Mouse (Mus musculus) midbrain, embryonic 11.5 days (tissue): ENCODE measurements at regions not wholly inside any gene's neighbourhood (a gene's known extent, or its start where the extent isn't known, plus 50 kb on each side); places are given as distances from the start of the nearest gene placed in this dataset.

ENCODE experiments used
- ATAC-seq: fragments of 200-750 bp; cut with Nextera tagmentation; 2 replicates; pipeline ENCODE4 v1.8.0; 2017; ENCODE audit warnings: moderate TSS enrichment, moderate library complexity; ENCODE audit not compliant: low FRiP score
- DNase-seq: peaks from one replicate; pipeline ENCODE4 v3.0.0; 2015; ENCODE audit warnings: low spot score; ENCODE audit errors: missing footprints
- H3K27ac ChIP-seq: fragments of 300-500 bp; sonication (generic); 2 replicates; pipeline ENCODE4 v1.5.1; 2014; ENCODE audit warnings: low read depth, low read length
- H3K27me3 ChIP-seq: fragments of 300-500 bp; sonication (generic); 2 replicates; pipeline ENCODE4 v1.6.1; 2014; ENCODE audit warnings: mild to moderate bottlenecking, low read length, moderate library complexity, mixed read lengths; ENCODE audit not compliant: control insufficient read depth, insufficient read depth
- H3K36me3 ChIP-seq: fragments of 300-500 bp; sonication (generic); 2 replicates; pipeline ENCODE4 v1.6.1; 2014; ENCODE audit warnings: mild to moderate bottlenecking, low read length, moderate library complexity, mixed read lengths; ENCODE audit not compliant: control insufficient read depth, insufficient read depth
- H3K4me1 ChIP-seq: fragments of 300-500 bp; sonication (generic); 2 replicates; pipeline ENCODE4 v1.6.1; 2014; ENCODE audit warnings: low read length; ENCODE audit not compliant: control insufficient read depth, insufficient read depth
- H3K4me2 ChIP-seq: fragments of 300-500 bp; sonication (generic); 2 replicates; pipeline ENCODE4 v1.6.1; 2014; ENCODE audit warnings: mild to moderate bottlenecking, moderate library complexity
- H3K4me3 ChIP-seq: fragments of 300-500 bp; sonication (generic); 2 replicates; pipeline ENCODE4 v1.5.1; 2014; ENCODE audit warnings: low read depth, low read length
- H3K9ac ChIP-seq: fragments of 300-500 bp; sonication (generic); 2 replicates; pipeline ENCODE4 v1.6.1; 2014; ENCODE audit warnings: low read length
- H3K9me3 ChIP-seq: fragments of 300-500 bp; sonication (generic); 2 replicates; pipeline ENCODE4 v1.6.1; 2016; ENCODE audit warnings: low read length; ENCODE audit not compliant: control insufficient read depth
- WGBS: fragments of 180-500 bp; shearing (Covaris S2); extraction: QIAGEN DNeasy Blood & Tissue Kit; methylation state at CpG from one replicate; pipeline ENCODE4 v1.1.7; 2014; 5-methylcytosine and 5-hydroxymethylcytosine counted together

DNA sequence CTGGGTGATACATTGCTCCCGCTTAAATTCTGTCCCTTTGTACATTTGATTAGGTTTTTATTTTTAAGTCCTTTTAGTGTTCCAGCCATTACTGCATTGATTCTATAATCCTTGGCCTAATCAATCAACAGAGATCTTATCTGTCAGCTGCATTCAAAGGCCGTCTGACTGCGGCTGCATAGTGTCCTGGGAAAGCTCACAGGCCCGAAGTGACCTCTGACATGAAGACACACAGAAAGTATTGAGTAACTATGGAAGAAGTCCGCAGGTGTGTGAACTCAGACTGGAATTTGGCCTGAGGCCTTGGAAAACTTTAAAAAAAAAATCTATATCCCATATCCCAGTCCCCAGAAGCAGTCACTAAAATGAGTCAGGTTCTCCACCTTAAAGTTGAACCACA, 67.4 kb upstream of the Ptpn13 start:
- Histone ChIP-seq H3K27me3 (no peaks in the 10 kb centered on the region), H3K4me2 (no peak overlapping the region), H3K9ac (no peak overlapping the region), H3K4me1 (peaks cover 8% of the 10 kb centered on the region), H3K27ac (no peak overlapping the region), H3K4me3 (no peak overlapping the region), H3K36me3 (no peaks in the 10 kb centered on the region), H3K9me3 (no peaks in the 10 kb centered on the region)
- ATAC-seq (no peak), DNase-seq (no peak)
- 70% methylated on average over 5 of the region's 5 CpGs for WGBS

DNA sequence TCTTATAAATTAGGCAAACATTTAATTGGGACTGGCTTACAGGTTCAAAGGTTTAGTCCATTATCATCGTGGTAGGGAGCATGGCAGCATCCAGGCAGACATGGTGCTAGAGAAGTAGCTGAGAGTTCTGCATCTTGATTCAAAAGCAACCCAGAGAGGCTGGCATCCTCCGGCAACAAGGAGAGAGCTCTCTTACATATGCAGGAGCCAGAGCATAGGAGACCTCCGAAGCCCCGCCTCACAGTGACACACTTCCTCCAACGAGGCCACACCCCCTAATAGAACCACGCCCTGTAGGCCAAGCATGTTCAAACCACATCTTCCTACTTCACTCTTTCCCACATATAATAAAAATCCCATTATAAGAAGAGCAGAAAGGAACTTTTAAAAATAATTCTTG, 68.5 kb upstream of the Ptpn13 start:
- Histone ChIP-seq H3K4me2 (peak overlapping the region; percentile 41), H3K27ac (no peak overlapping the region), H3K36me3 (no peaks in the 10 kb centered on the region), H3K4me1 (peaks cover 8% of the 10 kb centered on the region), H3K9ac (no peak overlapping the region), H3K4me3 (no peak overlapping the region), H3K27me3 (no peaks in the 10 kb centered on the region), H3K9me3 (0 out of 2 replicates have a peak, but pooled peaks cover 5% of the 10 kb centered on the region)
- peak; percentile 71 for ATAC-seq
- DNase-seq, result peak; percentile 86
- WGBS, result 55% methylated on average over 6 of the region's 6 CpGs

GRCm38 (mm10) chr5:103355372-103356300, 69.4 kb upstream of the Ptpn13 start:
- 0 out of 2 replicates have a peak overlapping the region, but pooled peaks have one; percentile 0 for H3K4me3 ChIP-seq
- 17% methylated on average over 21 of the region's 21 CpGs for WGBS
- ATAC-seq (peak; percentile 68), DNase-seq (peak; percentile 95)
- peak overlapping the region; percentile 41 for H3K4me2 ChIP-seq
- H3K4me1 ChIP-seq, result peaks cover 8% of the 10 kb centered on the region
- 0 out of 2 replicates have a peak, but pooled peaks cover 5% of the 10 kb centered on the region for H3K9me3 ChIP-seq
- H3K27me3 ChIP-seq, result no peaks in the 10 kb centered on the region
- H3K27ac ChIP-seq, result peak overlapping the region; percentile 22; the same call in 1 of the 2 replicates
- peak overlapping the region; percentile 24 for H3K9ac ChIP-seq
- H3K36me3 ChIP-seq, result no peaks in the 10 kb centered on the region

GRCm38 (mm10) chr5:103343869-103344268, 81.1 kb upstream of the Ptpn13 start:
- Histone ChIP-seq H3K4me3 (no peak overlapping the region), H3K27me3 (peaks cover 5% of the 10 kb centered on the region; the same call in 1 of the 2 replicates), H3K9ac (no peak overlapping the region), H3K9me3 (no peaks in the 10 kb centered on the region), H3K27ac (no peak overlapping the region), H3K4me2 (no peak overlapping the region), H3K36me3 (no peaks in the 10 kb centered on the region), H3K4me1 (no peaks in the 10 kb centered on the region)
- 24% methylated on average over 2 of the region's 2 CpGs for WGBS
- ATAC-seq (no peak), DNase-seq (peak; percentile 91)

DNA sequence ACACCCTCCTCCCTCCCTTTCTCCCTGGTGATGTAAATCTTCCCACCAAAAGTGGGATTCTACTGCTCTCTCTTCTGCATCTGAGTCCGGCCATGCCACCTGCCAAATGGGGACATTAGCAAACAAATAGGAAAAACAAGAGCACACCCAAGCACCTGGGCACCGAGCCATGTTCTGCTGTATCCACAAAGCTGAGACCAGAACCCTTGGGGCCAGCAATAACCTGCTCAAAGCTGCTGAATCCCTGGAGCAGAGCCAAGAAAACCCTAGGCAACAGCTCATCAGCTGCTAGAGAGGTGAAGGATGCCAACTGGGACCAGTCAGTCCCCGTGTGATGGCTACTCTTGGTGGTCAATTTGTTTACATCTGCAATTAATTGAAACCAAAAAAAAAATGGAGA, 83.5 kb upstream of the Ptpn13 start:
- Histone ChIP-seq H3K4me3 (no peak overlapping the region), H3K27ac (no peak overlapping the region), H3K9ac (no peak overlapping the region), H3K36me3 (no peaks in the 10 kb centered on the region), H3K27me3 (peaks cover 12% of the 10 kb centered on the region; the same call in 1 of the 2 replicates), H3K9me3 (no peaks in the 10 kb centered on the region), H3K4me2 (no peak overlapping the region), H3K4me1 (peaks cover 10% of the 10 kb centered on the region)
- no peak for DNase-seq
- 78% methylated on average over 3 of the region's 3 CpGs for WGBS
- no peak for ATAC-seq

GRCm38 (mm10) chr5:103340626-103341025, 84.4 kb upstream of the Ptpn13 start:
- ATAC-seq (no peak), DNase-seq (no peak)
- Histone ChIP-seq H3K36me3 (no peaks in the 10 kb centered on the region), H3K27ac (no peak overlapping the region), H3K4me2 (no peak overlapping the region), H3K9me3 (no peaks in the 10 kb centered on the region), H3K4me1 (peaks cover 18% of the 10 kb centered on the region), H3K4me3 (no peak overlapping the region), H3K9ac (no peak overlapping the region), H3K27me3 (peaks cover 12% of the 10 kb centered on the region; the same call in 1 of the 2 replicates)
- WGBS, result 59% methylated on average over 9 of the region's 9 CpGs

DNA sequence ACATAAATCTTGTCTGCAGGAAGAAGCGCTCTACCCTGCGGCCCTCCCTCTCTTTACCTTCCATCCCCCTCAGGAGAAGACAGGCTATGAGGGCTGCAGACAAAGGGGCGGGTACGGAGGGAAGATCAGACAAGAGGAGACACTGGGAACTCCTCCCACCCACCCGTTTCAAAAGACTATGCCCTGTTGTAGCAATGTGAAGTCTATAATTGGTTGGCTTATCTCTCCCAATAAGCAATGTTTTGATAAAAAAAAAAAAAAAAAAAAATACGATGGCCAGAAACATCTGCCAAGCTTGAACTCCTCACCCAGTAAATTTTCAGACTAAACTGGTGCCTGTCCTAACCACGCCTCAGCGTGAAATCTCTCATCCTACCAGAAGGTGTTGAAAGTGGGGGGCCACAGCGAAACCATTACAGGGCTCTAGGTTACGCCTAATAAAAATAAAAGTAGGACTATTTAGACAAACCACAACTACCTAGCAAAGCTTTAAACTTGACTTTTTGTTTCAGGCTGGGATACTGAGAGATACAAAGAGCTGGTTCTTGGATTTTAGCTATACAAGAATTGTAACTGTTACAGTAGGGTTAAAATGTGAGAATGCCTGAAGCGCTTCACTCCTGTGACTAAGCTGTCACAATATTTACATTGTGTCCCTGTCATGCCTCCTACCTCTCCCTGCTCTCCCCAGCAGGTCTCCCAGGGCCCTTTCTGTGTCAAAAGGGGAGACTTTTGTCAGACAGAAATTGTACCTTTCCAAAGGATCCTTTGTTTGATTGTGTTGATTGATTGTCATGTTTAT, 88.1 kb upstream of the Ptpn13 start:
- Histone ChIP-seq H3K9ac (no peak overlapping the region; the same call in 1 of the 2 replicates), H3K4me1 (peaks cover 20% of the 10 kb centered on the region)

DNA sequence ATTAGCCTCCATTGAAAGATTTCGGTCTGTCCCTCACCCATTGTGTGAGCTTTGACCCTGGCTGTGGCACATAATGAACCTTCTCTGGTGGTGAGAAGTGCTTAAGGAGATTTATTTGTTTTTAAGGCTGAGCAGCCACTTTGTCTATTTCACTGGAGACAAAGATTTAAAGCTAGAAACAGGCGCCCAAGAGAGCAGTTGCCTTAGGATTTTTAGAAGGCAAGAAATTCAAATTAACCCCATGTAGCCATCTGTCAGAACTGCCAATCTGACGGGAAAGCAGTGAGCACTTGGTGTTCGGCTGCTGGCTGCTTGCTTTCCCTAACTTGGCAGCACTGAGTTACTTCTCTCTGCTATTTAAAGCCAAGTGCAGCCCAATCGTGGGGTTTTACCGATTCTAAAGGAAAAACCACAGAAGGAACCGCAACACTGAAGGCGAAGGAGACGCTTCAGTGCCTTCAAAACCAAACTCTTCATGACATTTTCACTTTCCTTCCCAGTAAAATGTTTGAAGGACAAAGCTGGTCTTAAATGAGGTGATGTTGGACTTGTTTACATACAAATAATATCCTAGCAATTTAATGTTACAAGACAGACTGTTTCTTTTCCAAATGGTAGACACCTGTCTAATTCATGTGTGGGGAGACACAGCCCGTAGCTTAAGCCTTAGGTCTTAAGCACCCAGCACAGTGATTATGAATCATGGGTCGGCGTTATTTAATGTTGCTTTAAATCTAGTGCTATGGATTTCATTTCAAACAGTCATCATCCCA, 88.9 kb upstream of the Ptpn13 start:
- no peaks in the 10 kb centered on the region for H3K9me3 ChIP-seq
- H3K4me2 ChIP-seq, result peak overlapping the region; percentile 37
- no peak overlapping the region for H3K4me3 ChIP-seq

More for the DNA sequence above, 88.1 kb upstream of the Ptpn13 start:
- Histone ChIP-seq H3K36me3 (no peaks in the 10 kb centered on the region), H3K27ac (peak overlapping the region; percentile 31; the same call in 1 of the 2 replicates), H3K4me2 (peak overlapping the region; percentile 37), H3K9me3 (no peaks in the 10 kb centered on the region), H3K4me3 (no peak overlapping the region), H3K27me3 (peaks cover 9% of the 10 kb centered on the region; the same call in 1 of the 2 replicates)
- no peak for DNase-seq
- WGBS, result 10% methylated on average over 11 of the region's 11 CpGs
- ATAC-seq, result peak; percentile 87

More for the DNA sequence above, 88.9 kb upstream of the Ptpn13 start:
- ATAC-seq, result peak; percentile 68
- peak overlapping the region; percentile 31; the same call in 1 of the 2 replicates for H3K27ac ChIP-seq
- H3K27me3 ChIP-seq, result peaks cover 9% of the 10 kb centered on the region; the same call in 1 of the 2 replicates
- 17% methylated on average over 12 of the region's 12 CpGs for WGBS
- no peaks in the 10 kb centered on the region for H3K36me3 ChIP-seq
- H3K9ac ChIP-seq, result peak overlapping the region; percentile 3; the same call in 1 of the 2 replicates
- H3K4me1 ChIP-seq, result peaks cover 20% of the 10 kb centered on the region
- peak; percentile 91 for DNase-seq
